Mouse (Mus musculus) liver, postnatal 0 days (tissue): Measurements from ENCODE around the gene P2ry6. TPM values are rescaled to one million over a fixed set of nuclear protein-coding genes. Genes with fewer than 3 reads are reported as not detected.

Experiments used
- ATAC-seq: fragments of 200-750 bp; cut with Nextera tagmentation; 2 replicates; pipeline ENCODE4 v1.8.0; 2017; ENCODE audit warnings: mild to moderate bottlenecking, moderate library complexity
- DNase-seq: peaks from one replicate; pipeline ENCODE4 v3.0.0-alpha.2; 2016
- H3K27ac ChIP-seq: fragments of 300-500 bp; sonication (generic); 2 replicates; pipeline ENCODE4 v1.5.1; 2014; ENCODE audit warnings: antibody characterized with exemption, moderate library complexity, mild to moderate bottlenecking, low read depth
- H3K27me3 ChIP-seq: fragments of 300-500 bp; sonication (generic); 2 replicates; pipeline ENCODE4 v1.6.1; 2014; ENCODE audit warnings: low read length, control low read depth, mixed read lengths; ENCODE audit not compliant: insufficient read depth
- H3K36me3 ChIP-seq: fragments of 300-500 bp; sonication (generic); replicated peaks from 2 replicates; pipeline ENCODE4 v1.6.1; 2014; ENCODE audit warnings: mild to moderate bottlenecking, control low read depth, low read length, moderate library complexity, mixed read lengths; ENCODE audit not compliant: insufficient read depth
- H3K4me1 ChIP-seq: fragments of 300-500 bp; sonication (generic); 2 replicates; pipeline ENCODE4 v1.6.1; 2014; ENCODE audit warnings: antibody characterized with exemption, mild to moderate bottlenecking, control low read depth; ENCODE audit not compliant: insufficient read depth
- H3K4me2 ChIP-seq: fragments of 300-500 bp; sonication (generic); 2 replicates; pipeline ENCODE4 v1.6.1; 2014; ENCODE audit warnings: low read depth, mild to moderate bottlenecking, low read length, moderate library complexity, mixed read lengths
- H3K4me3 ChIP-seq: fragments of 300-500 bp; sonication (generic); 2 replicates; pipeline ENCODE4 v1.5.1; 2014; ENCODE audit warnings: low read depth, low read length
- H3K9ac ChIP-seq: fragments of 300-500 bp; sonication (generic); replicated peaks from 2 replicates; pipeline ENCODE4 v1.6.1; 2014; ENCODE audit warnings: mild to moderate bottlenecking, moderate library complexity
- H3K9me3 ChIP-seq: fragments of 300-500 bp; sonication (generic); 2 replicates; pipeline ENCODE4 v1.6.1; 2016; ENCODE audit warnings: mild to moderate bottlenecking, control low read depth, low read length, mixed read lengths
- CTCF ChIP-seq: sonication (generic); IDR thresholded peaks from 2 replicates; pipeline ENCODE4 v1.5.1; 2016; ENCODE audit warnings: antibody characterized with exemption, low read depth
- EP300 ChIP-seq: IDR thresholded peaks from 2 replicates; pipeline ENCODE4 v1.6.1; 2016; ENCODE audit warnings: antibody characterized with exemption, low read depth, mild to moderate bottlenecking
- WGBS: fragments of 180-500 bp; shearing (Covaris S2); extraction: QIAGEN DNeasy Blood & Tissue Kit; methylation state at CpG from one replicate; pipeline ENCODE4 v1.1.7; 2014; ENCODE audit not compliant: insufficient replicate concordance; 5-methylcytosine and 5-hydroxymethylcytosine counted together
- polyA plus RNA-seq: library from polyadenylated mRNA; unstranded; fragments of >200 nt; fragmentation: Nextera tagmentation; extraction: Ambion mirVana; gene quantifications from 2 replicates; pipeline ENCODE4 v1.2.1, GENCODE M21; 2015

Gene P2ry6
- polyA plus RNA-seq, 1 experiment from 2014 or later = 5.3 TPM

DNA sequence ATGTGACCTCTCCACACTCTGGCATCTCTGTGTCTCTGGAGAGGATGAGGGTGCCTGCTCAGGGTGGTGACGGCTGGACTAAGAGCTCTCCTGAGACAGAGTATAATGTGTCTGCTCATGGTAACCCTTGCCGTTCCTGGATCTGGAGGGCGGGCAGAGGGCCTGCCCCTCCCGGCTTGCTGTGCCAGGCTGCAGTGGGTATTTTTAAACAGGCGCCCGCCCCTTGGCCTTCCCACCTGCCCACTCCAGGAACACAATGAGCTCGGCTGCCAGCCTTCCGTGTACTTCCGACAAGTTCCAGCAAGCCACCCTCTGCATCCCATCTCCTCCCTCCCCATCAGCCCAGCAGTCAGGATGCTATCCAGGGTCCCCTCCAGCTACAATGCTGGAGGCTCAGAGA lies 62.7 kb downstream of the P2ry6 start:
- WGBS = 81% methylated on average over 9 of the region's 9 CpGs
- ATAC-seq (no peak), DNase-seq (no peak)
- Histone ChIP-seq H3K9ac (no peak overlapping the region), H3K36me3 (no peaks in the 10 kb centered on the region), H3K27me3 (no peaks in the 10 kb centered on the region), H3K4me1 (no peaks in the 10 kb centered on the region; the same call in 1 of the 2 replicates), H3K27ac (no peak overlapping the region), H3K9me3 (no peaks in the 10 kb centered on the region), H3K4me3 (no peak overlapping the region), H3K4me2 (no peak overlapping the region)
- no peak for TF ChIP-seq EP300
- no peak for TF ChIP-seq CTCF

DNA sequence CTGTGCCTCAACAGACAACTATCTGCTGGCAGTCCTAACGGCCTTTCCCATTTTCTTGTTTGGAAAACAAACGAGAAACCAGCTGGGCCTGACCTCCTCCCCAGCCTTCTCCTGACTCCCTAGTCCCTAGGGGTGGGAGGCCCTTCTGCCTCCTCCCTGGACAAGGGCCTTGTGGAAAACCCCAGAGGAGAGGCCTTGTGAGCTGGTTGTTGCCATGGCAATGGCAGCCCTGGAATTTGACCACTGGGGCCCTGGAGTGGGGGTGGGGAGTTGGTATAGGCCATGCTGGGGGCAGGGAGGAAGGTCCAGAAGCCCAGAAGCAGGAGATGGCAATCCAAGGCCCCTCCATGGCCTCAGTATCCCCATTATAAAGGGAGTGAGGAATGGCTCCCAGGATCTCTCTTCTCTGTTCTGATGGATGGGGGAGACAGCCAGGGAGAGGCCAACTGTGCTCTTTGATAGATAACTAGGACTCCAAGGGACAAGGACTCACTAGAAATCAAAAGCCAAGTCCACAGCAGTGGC lies 63.1 kb downstream of the P2ry6 start:
- WGBS = 64% methylated on average over 2 of the region's 2 CpGs
- no peaks in the 10 kb centered on the region for H3K36me3 ChIP-seq
- ATAC-seq (no peak), DNase-seq (peak; percentile 31)
- H3K4me1 ChIP-seq = no peaks in the 10 kb centered on the region; the same call in 1 of the 2 replicates
- TF ChIP-seq EP300 (no peak), CTCF (no peak)
- no peaks in the 10 kb centered on the region for H3K9me3 ChIP-seq
- no peak overlapping the region for H3K27ac ChIP-seq
- H3K4me3 ChIP-seq = no peak overlapping the region
- no peaks in the 10 kb centered on the region for H3K27me3 ChIP-seq
- no peak overlapping the region for H3K4me2 ChIP-seq
- H3K9ac ChIP-seq = no peak overlapping the region

DNA sequence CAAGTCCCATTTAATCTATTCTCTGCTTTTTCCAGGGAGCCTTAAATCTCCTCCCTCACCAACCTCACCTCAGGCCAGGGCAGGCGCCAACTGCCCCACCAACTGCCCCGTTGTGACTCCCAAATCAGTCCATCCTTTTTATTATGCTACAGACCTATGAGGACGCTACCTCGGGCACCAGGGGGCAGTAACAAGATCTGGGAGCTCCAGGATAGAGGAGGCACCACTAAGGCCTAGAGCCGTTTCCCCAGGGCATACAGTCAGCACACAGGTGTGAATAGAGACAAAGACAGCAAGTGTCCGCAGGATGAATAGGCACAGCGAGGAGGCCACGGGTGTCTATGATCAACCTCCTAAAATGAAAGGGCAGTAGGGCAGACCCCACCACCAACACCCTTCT lies 65.9 kb downstream of the P2ry6 start:
- no peak for TF ChIP-seq EP300
- peak; percentile 51 for TF ChIP-seq CTCF
- DNase-seq (peak; percentile 49), ATAC-seq (no peak)
- Histone ChIP-seq H3K9ac (no peak overlapping the region), H3K27me3 (no peaks in the 10 kb centered on the region), H3K4me2 (no peak overlapping the region), H3K9me3 (no peaks in the 10 kb centered on the region), H3K4me3 (no peak overlapping the region), H3K36me3 (no peaks in the 10 kb centered on the region), H3K4me1 (no peaks in the 10 kb centered on the region; the same call in 1 of the 2 replicates), H3K27ac (no peak overlapping the region)
- WGBS = 61% methylated on average over 8 of the region's 8 CpGs

DNA sequence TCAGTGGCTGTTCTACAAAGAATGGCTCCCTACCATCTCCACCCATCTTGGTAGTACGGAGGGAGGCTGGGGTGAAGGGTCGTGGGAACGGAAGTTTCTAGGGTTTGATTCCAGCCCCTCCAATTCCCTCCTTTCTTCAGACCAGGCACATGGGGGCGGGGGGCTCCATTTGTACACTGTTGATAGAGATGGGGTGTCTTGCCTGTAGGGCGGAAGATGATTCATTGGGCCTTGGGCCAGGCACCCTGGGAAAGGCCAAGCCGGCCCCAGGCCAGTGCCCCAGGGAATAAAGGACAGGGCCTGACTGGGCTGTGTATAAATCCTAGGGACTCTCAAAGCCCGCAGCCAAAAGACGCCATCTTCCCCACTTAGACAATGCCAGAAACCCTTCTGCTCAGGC lies 66.4 kb downstream of the P2ry6 start:
- no peaks in the 10 kb centered on the region; the same call in 1 of the 2 replicates for H3K4me1 ChIP-seq
- peak overlapping the region; percentile 11; the same call in 1 of the 2 replicates for H3K27ac ChIP-seq

DNA sequence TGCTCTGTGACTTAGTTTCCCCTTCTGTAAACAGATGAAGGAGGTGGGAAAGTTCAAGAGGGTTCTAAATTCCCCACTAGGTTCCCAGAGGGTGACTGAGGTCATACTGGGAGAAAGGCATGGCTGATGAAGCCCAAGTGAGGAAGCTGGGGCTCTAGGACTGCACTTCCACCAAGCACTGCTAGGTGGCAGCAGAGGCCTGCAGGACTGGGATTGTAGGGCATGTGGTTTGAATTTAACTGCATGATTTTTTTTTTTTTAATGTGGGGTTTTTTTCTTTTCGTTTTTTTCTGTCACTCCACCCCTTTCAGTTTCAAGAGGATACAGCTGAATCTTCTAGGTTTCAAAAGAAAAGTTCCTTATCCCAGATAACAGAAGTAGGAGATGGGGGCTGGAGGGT lies 67.2 kb downstream of the P2ry6 start:
- Histone ChIP-seq H3K27me3 (no peaks in the 10 kb centered on the region), H3K9ac (no peak overlapping the region), H3K4me1 (no peaks in the 10 kb centered on the region; the same call in 1 of the 2 replicates), H3K9me3 (no peaks in the 10 kb centered on the region), H3K4me3 (no peak overlapping the region), H3K36me3 (no peaks in the 10 kb centered on the region), H3K27ac (peak overlapping the region; percentile 11; the same call in 1 of the 2 replicates), H3K4me2 (0 out of 2 replicates have a peak overlapping the region, but pooled peaks have one; percentile 18)
- 0% methylated on average over 1 of the region's 1 CpGs for WGBS
- TF ChIP-seq EP300 (no peak), CTCF (peak; percentile 95)
- no peak for ATAC-seq
- peak; percentile 82 for DNase-seq

More for the DNA sequence above, 66.4 kb downstream of the P2ry6 start:
- WGBS = 75% methylated on average over 8 of the region's 8 CpGs
- no peak overlapping the region for H3K9ac ChIP-seq
- no peaks in the 10 kb centered on the region for H3K27me3 ChIP-seq
- no peak for TF ChIP-seq EP300
- no peak for TF ChIP-seq CTCF
- H3K36me3 ChIP-seq = no peaks in the 10 kb centered on the region
- no peak overlapping the region for H3K4me2 ChIP-seq
- H3K4me3 ChIP-seq = no peak overlapping the region
- ATAC-seq (no peak), DNase-seq (no peak)
- no peaks in the 10 kb centered on the region for H3K9me3 ChIP-seq

DNA sequence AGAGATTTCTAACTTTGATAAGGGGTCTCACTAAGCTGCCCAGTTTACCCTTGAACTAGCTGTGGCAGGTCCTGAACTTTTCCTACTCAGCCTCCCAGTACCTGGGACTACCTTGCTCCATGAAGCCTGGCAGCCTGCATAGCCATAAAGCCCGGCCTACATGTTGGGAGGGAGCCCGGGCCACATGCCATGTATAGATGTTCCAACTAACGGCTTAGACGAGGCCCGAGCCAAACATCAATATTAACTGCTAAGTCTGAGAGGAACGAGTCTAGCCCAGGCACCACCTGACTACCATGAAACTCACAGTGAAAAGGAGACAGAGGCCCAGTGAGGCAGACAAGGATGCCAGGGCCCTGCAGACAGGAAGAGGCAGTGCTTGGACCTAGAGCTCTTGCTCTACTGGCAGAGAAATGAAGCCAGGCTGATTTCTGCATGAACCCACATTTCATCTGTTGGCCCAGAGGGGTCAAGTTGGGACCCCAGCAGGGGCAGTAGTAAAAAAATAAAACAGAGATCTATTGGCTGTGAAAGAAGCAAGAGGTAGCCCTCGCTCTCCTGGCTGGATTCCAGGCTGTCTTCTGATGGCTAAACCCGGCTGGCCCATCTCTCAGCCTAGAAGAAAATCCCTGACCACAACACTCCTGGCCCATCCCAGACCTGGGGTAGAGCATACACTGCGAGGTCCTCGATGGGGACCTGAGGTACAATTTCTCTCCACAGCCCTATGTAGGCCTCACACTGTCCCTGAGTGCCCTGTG lies 68.2 kb downstream of the P2ry6 start:
- H3K36me3 ChIP-seq = no peaks in the 10 kb centered on the region
- no peak overlapping the region for H3K4me3 ChIP-seq
- H3K27ac ChIP-seq = no peak overlapping the region
- no peaks in the 10 kb centered on the region for H3K9me3 ChIP-seq
- H3K27me3 ChIP-seq = no peaks in the 10 kb centered on the region
- H3K4me2 ChIP-seq = no peak overlapping the region
- no peak overlapping the region for H3K9ac ChIP-seq
- no peak for DNase-seq
- H3K4me1 ChIP-seq = no peaks in the 10 kb centered on the region
- no peak for TF ChIP-seq EP300
- TF ChIP-seq CTCF = no peak
- ATAC-seq = no peak
- 79% methylated on average over 10 of the region's 10 CpGs for whole genome bisulfite sequencing
